Mouse (Mus musculus) left cerebral cortex, adult 9 months (tissue): ENCODE measurements around the gene Mettl13.
A peak's percentile ranks its signal among the peaks of the same experiment; 100 is the strongest.

Experiments used
- DNase-seq, 2 experiments: peaks; one replicate each; pipeline ENCODE4 v3.0.0; 2022; ENCODE audit warnings: low spot score in 2 of 2

The Mettl13 gene

GRCm38 (mm10) chr1:162532330-162532729 lies 16.0 kb downstream of the Mettl13 start:
- DNase-seq = no peak

DNA sequence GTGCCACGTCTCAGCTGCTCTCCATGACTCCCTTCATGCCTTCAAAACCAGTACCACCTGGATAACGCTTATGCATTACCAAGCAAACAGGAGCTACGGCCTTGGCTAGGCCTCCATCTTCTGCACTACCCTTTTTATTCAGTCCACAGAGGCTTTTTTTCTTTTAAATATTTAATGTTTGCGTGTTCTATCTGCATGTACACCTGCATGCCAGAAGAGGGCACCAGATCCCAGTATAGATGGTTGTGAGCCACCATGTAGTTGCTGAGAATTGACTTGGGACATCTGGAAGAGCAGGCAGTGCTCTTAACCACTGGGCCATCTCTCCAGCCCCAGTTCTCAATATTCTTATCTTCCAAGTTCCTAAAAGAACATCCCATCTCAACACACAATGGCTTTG lies 16.8 kb downstream of the Mettl13 start:
- no peak for DNase-seq

DNA sequence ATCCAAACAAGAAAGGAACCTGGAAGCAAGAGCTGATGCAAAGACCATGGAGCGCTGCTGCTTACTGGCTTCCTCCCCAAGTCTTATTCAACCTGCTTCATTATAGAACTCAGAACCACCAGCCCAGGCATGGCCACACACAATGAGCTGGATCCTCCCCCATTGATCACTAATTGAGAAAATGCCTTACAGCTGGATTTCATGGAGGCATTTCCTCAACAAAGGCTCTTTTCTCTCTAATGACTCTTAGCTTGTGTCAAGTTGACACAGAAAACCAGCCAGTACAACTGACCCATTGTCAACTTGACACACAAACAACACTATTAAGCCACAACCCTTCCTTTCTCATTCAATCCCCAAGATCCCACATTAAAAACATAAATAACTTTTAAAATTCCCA lies 17.7 kb downstream of the Mettl13 start:
- no peak for DNase-seq

- no peak for DNase-seq
These were observed 18.7 kb downstream of the Mettl13 start for GRCm38 (mm10) chr1:162529651-162530050.

DNA sequence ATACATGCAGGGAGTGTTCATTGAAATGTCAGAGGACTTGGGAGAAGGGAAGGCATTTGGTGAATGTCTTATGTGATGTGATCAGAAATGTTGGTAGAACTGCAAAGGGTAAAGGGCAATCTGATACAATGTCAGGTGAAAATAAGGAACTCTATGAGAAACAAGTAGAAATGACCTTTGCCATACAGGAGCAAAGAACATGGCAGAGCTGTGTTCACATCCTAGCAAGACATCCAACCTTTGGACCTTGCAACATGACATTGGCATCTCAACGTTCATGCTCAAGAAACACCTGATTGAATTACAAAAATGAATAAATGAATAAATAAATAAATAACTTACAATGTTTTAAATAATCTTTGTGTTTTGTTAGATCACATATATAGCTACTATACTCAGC lies 33.2 kb downstream of the Mettl13 start:
- DNase-seq = no peak

DNA sequence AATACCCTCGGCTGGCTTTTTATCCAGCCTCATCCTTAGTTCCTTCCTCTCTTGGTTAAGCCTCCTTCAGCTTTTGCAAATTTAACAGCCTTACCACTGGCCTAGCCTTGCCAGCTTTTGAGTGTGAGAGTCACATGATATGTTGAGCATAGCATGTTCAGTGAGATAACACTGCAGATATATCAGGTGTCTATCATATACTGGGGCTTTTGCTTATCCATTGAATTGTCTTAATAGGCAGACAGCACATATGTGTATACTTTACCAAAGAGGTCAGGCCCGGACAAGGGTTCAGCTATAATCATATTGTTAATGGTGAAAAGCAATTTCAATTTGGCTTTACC lies 38.4 kb downstream of the Mettl13 start:
- no peak for DNase-seq

DNA sequence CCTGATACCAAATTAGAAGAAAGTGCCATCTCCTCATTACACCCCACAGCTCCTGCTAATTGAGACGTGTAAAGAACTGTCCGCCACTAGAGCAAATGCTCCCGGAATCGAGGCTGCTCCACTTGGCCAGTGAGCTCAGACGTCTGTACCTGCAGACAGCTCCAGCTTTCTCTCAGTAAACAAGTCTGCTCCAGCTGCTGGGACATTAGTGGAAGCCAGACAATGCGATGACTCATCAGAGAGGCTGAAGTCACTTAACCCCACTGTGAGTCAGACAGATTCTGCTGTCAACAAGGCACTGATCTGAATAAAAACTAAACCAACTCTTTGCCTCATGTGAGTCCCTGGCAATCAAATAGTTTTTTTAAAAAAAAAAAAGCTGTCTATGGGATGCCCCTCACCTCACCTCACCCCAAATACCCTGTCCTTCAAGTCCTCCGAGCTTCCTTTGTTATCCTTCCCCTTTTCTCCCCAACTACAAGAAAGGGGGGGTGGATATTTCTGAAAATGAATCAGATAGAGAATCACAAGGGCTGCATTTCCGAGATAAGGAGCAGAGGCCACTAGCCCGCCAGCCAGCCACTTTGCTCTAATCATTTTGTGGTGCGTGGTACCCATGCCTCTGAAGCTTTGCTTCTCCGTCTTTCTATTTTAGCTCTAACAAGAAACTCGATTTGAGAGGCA lies 38.9 kb downstream of the Mettl13 start:
- DNase-seq = peak; percentile 36 to 42

DNA sequence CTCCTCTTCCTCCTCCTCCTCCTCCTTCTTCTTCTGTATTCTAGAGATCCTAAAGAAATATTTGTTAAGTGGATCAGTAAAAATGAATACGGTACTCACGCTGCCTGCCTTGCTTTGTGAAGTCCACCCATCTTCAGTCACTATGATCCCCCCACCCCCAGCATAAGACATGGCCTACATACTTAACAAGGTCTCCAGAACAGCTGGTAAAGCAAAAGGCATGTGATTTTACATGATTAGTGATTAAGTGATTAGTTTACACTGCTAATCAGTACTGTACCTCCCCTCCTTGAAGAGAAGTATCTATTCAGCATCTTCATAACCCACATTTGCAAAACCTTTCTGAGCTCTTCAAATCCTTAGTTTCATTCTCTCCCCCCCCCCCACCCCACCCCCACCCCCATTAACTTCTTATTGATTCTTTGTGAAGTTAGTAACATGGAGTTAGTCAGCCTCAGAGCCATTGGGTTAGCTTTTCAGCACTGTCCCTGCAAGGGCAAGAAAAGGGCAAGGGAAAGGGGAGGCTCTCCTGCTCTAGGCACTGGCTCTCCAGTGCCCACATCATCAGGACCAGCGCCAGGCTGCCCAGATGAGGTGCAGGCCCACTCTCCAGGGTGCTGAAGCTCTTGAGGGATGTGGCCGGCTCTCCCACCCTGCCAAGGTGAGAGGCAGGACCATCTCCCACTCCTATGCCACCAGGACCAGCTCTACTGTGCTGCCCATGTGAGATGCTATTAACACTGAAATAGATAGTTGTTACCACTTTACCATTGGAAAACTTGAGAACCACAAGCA lies 39.9 kb downstream of the Mettl13 start:
- DNase-seq = no peak

- DNase-seq = peak in 1 of 2 experiments; percentile 24
These were observed 41.8 kb downstream of the Mettl13 start for GRCm38 (mm10) chr1:162506516-162506915.

DNA sequence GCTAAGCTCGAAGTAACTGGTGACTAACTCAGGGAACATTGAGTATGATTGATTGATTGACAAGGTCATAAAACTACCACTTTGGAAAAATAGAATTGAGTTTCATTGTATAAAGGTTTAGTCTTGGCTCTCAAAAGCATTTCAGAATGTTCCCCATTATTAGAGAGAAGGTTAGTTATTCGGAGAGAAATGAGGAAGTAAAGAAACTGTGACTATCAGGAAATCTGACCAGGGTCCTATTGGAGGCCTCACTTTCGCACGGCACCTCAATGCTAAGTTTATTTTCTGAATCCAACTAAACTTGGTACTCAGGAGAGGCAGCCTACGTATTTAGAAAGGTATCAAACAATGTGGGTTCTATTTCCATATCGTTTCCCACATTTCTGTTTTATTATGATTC lies 42.7 kb downstream of the Mettl13 start:
- no peak for DNase-seq
